ENCODE assay signal across 8 mouse cellular contexts in genomic region chr9:27191501-27191981, GRCm38 (mm10). TPM values are rescaled to one million over a fixed set of nuclear protein-coding genes. Genes with fewer than 3 reads are reported as not detected.
DNase-seq lines count a peak whose midpoint lies in the region; ATAC-seq and TF ChIP-seq lines count a peak whose summit lies in the region.

No protein-coding gene starts in this region.

- H3K4me1 ChIP-seq in E14TG2a.4 (replicated peaks; ENCODE audit: low read depth, low read length): peaks cover 32% of the 10 kb centered on the region
- H3K4me1 ChIP-seq in embryonic facial prominence, embryonic 15.5 days: peaks cover 19% of the 10 kb centered on the region
- peaks cover 7% of the 10 kb centered on the region for H3K4me1 ChIP-seq in hindbrain, embryonic 11.5 days (replicated peaks; ENCODE audit: control insufficient read depth, insufficient read depth, low read length)
- H3K4me1 ChIP-seq in limb, embryonic 14.5 days (ENCODE audit: control insufficient read depth, insufficient read depth, low read length): peaks cover 23% of the 10 kb centered on the region
- peaks cover 23% of the 10 kb centered on the region for H3K4me1 ChIP-seq in neural tube, embryonic 12.5 days

- TF ChIP-seq POLR2A in limb, embryonic 14.5 days (IDR thresholded peaks at IDR 0.05; ENCODE audit: borderline replicate concordance, extremely low read depth, insufficient read depth, insufficient read length): no peak

- no peak for TF ChIP-seq CTCF in E14TG2a.4 (conservative IDR thresholded peaks at IDR 0.05; ENCODE audit: low read length)

- H3K9me3 ChIP-seq in E14TG2a.4 (ENCODE audit: low read length): no peaks in the 10 kb centered on the region
- no peaks in the 10 kb centered on the region for H3K9me3 ChIP-seq in embryonic facial prominence, embryonic 15.5 days (replicated peaks)
- H3K9me3 ChIP-seq in hindbrain, embryonic 11.5 days (ENCODE audit: control insufficient read depth, low read length): no peaks in the 10 kb centered on the region
- H3K9me3 ChIP-seq in limb, embryonic 14.5 days (ENCODE audit: control insufficient read depth, low read length): no peaks in the 10 kb centered on the region
- no peaks in the 10 kb centered on the region for H3K9me3 ChIP-seq in neural tube, embryonic 12.5 days

- H3K4me3 ChIP-seq in E14TG2a.4 (replicated peaks; ENCODE audit: low read length): peak overlapping the region; percentile 62
- H3K4me3 ChIP-seq in embryonic facial prominence, embryonic 15.5 days (replicated peaks): peak overlapping the region; percentile 35
- peak overlapping the region; percentile 6; the same call in 1 of the 2 replicates for H3K4me3 ChIP-seq in hindbrain, embryonic 11.5 days (ENCODE audit: low read depth, low read length)
- peak overlapping the region; percentile 27 for H3K4me3 ChIP-seq in limb, embryonic 14.5 days (replicated peaks; ENCODE audit: low read length)
- no peak overlapping the region; the same call in 1 of the 2 replicates for H3K4me3 ChIP-seq in neural tube, embryonic 12.5 days

- DNase-seq in adrenal gland, postnatal 14 days: peak; percentile 87
- peak; percentile 41 for DNase-seq in hindbrain, embryonic 11.5 days (ENCODE audit: low spot score)
- peak; percentile 91 for DNase-seq in limb, embryonic 14.5 days (ENCODE audit: low spot score)
- no peak for DNase-seq in spleen, postnatal 4 days (ENCODE audit: low spot score in 2 of 2)
- no peak for DNase-seq in left cerebral cortex, postnatal 36 days (ENCODE audit: low spot score in 2 of 2)

- H3K36me3 ChIP-seq in E14TG2a.4 (ENCODE audit: insufficient read depth, low read length): no peaks in the 10 kb centered on the region
- no peaks in the 10 kb centered on the region for H3K36me3 ChIP-seq in embryonic facial prominence, embryonic 15.5 days
- no peaks in the 10 kb centered on the region for H3K36me3 ChIP-seq in hindbrain, embryonic 11.5 days (ENCODE audit: control insufficient read depth, insufficient read depth, low read length)
- no peaks in the 10 kb centered on the region for H3K36me3 ChIP-seq in limb, embryonic 14.5 days (ENCODE audit: control insufficient read depth, insufficient read depth, low read length)
- no peaks in the 10 kb centered on the region for H3K36me3 ChIP-seq in neural tube, embryonic 12.5 days

- peak overlapping the region; percentile 61 for H3K27ac ChIP-seq in embryonic facial prominence, embryonic 15.5 days (replicated peaks)
- no peak overlapping the region for H3K27ac ChIP-seq in hindbrain, embryonic 11.5 days (ENCODE audit: low read depth, low read length)
- H3K27ac ChIP-seq in limb, embryonic 14.5 days (replicated peaks; ENCODE audit: low read depth, low read length): peak overlapping the region; percentile 75
- H3K27ac ChIP-seq in neural tube, embryonic 12.5 days: no peak overlapping the region

- no peak overlapping the region for H3K9ac ChIP-seq in embryonic facial prominence, embryonic 15.5 days
- H3K9ac ChIP-seq in hindbrain, embryonic 11.5 days (ENCODE audit: low read depth, low read length): no peak overlapping the region
- H3K9ac ChIP-seq in limb, embryonic 14.5 days (ENCODE audit: low read depth, low read length, severe bottlenecking): peak overlapping the region; percentile 34
- no peak overlapping the region for H3K9ac ChIP-seq in neural tube, embryonic 12.5 days

- 3% methylated on average over 7 of the region's 7 CpGs for WGBS in embryonic facial prominence, embryonic 15.5 days
- WGBS in hindbrain, embryonic 11.5 days: 11% methylated on average over 7 of the region's 7 CpGs
- under 1% methylated on average over 7 of the region's 7 CpGs for WGBS in limb, embryonic 14.5 days
- 7% methylated on average over 7 of the region's 7 CpGs for WGBS in neural tube, embryonic 12.5 days

- intact Hi-C loops in left cerebral cortex, postnatal 36 days (cut with DNase I): loop anchor here (5.0 kb wide), 1 partner anchor 106 kb away; the partner anchor contains the start of gene Igsf9b

- H3K27me3 ChIP-seq in E14TG2a.4 (ENCODE audit: insufficient read depth, low read length): peaks cover 10% of the 10 kb centered on the region
- H3K27me3 ChIP-seq in embryonic facial prominence, embryonic 15.5 days: no peaks in the 10 kb centered on the region
- H3K27me3 ChIP-seq in hindbrain, embryonic 11.5 days (ENCODE audit: control insufficient read depth, insufficient read depth, low read length): no peaks in the 10 kb centered on the region
- H3K27me3 ChIP-seq in limb, embryonic 14.5 days (ENCODE audit: control insufficient read depth, insufficient read depth, low read length): no peaks in the 10 kb centered on the region
- H3K27me3 ChIP-seq in neural tube, embryonic 12.5 days (replicated peaks): peaks cover 4% of the 10 kb centered on the region; the same call in 1 of the 2 replicates

- peak; percentile 39 for ATAC-seq in embryonic facial prominence, embryonic 15.5 days (ENCODE audit: insufficient number of reproducible peaks, low FRiP score, low TSS enrichment, low read depth)
- ATAC-seq in hindbrain, embryonic 11.5 days (ENCODE audit: low FRiP score): peak; percentile 46
- ATAC-seq in limb, embryonic 14.5 days (ENCODE audit: low FRiP score, low read depth): peak; percentile 68
- ATAC-seq in neural tube, embryonic 12.5 days (ENCODE audit: low FRiP score, low read depth): peak; percentile 31

- peak overlapping the region; percentile 63 for H3K4me2 ChIP-seq in embryonic facial prominence, embryonic 15.5 days (replicated peaks)
- peak overlapping the region; percentile 44 for H3K4me2 ChIP-seq in hindbrain, embryonic 11.5 days (replicated peaks; ENCODE audit: low read depth, low read length)
- H3K4me2 ChIP-seq in limb, embryonic 14.5 days (replicated peaks; ENCODE audit: low read depth, low read length, severe bottlenecking): peak overlapping the region; percentile 67
- peak overlapping the region; percentile 56 for H3K4me2 ChIP-seq in neural tube, embryonic 12.5 days (replicated peaks)

RNA-seq across cellular contexts. Expression of gene Jam3, which starts 36.3 kb away (rescaled TPM):
- 30.9 and 38.4 TPM in 2 replicates for total RNA-seq in adrenal gland, postnatal 14 days (2021)
- 94.7 and 104 TPM in 2 replicates for polyA plus RNA-seq in embryonic facial prominence, embryonic 15.5 days (2015; fragmentation: Nextera tagmentation; extraction: Ambion mirVana)
- polyA plus RNA-seq in hindbrain, embryonic 11.5 days (2014; fragmentation: Nextera tagmentation; extraction: Ambion mirVana): 151 and 163 TPM in 2 replicates
- 100 and 103 TPM in 2 replicates for polyA plus RNA-seq in limb, embryonic 14.5 days (2012; rRNA removed)
- 110 and 112 TPM in 2 replicates for polyA plus RNA-seq in limb, embryonic 14.5 days (2014; fragmentation: Nextera tagmentation; extraction: Ambion mirVana)
- 114 and 128 TPM in 2 replicates for polyA plus RNA-seq in neural tube, embryonic 12.5 days (2016; fragmentation: Nextera tagmentation; extraction: Ambion mirVana)
- total RNA-seq in left cerebral cortex, postnatal 36 days (2021): 10 to 100 TPM; 34.6 to 38.7 TPM

Comparison
In these comparisons a context has a peak if more than half of its experiments do, and no peak if none do; other contexts are left out.
1. DNase-seq: peak in adrenal gland, postnatal 14 days (single experiment), hindbrain, embryonic 11.5 days (single experiment) and limb, embryonic 14.5 days (single experiment); none in spleen, postnatal 4 days (0 of 2) and left cerebral cortex, postnatal 36 days (0 of 2).
2. H3K27ac ChIP-seq: peak in embryonic facial prominence, embryonic 15.5 days (single experiment) and limb, embryonic 14.5 days (single experiment); none in hindbrain, embryonic 11.5 days (single experiment) and neural tube, embryonic 12.5 days (single experiment).
3. Peak in every context shown above with its lines, with median percentiles within 50 percentile points of each other: ATAC-seq and H3K4me2 ChIP-seq.